Mouse (Mus musculus) stomach, embryonic 15.5 days (tissue): ENCODE measurements around the gene Rab44. TPM values are rescaled to one million over a fixed set of nuclear protein-coding genes. Genes with fewer than 3 reads are reported as not detected.

Experiments used
- ATAC-seq: fragments of 200-750 bp; cut with Nextera tagmentation; 2 replicates; pipeline ENCODE4 v1.8.0; 2017; ENCODE audit warnings: low read depth, moderate number of reproducible peaks, moderate TSS enrichment; ENCODE audit not compliant: insufficient read depth, low FRiP score
- H3K27ac ChIP-seq: fragments of 300-500 bp; sonication (generic); 2 replicates; pipeline ENCODE4 v1.5.1; 2015; ENCODE audit warnings: mild to moderate bottlenecking, inconsistent platforms
- H3K27me3 ChIP-seq: fragments of 300-500 bp; sonication (generic); replicated peaks from 2 replicates; pipeline ENCODE4 v1.6.1; 2015; ENCODE audit warnings: inconsistent platforms
- H3K36me3 ChIP-seq: fragments of 300-500 bp; sonication (generic); 2 replicates; pipeline ENCODE4 v1.6.1; 2015; ENCODE audit warnings: inconsistent platforms
- H3K4me1 ChIP-seq: fragments of 300-500 bp; sonication (generic); 2 replicates; pipeline ENCODE4 v1.6.1; 2015; ENCODE audit warnings: inconsistent platforms
- H3K4me2 ChIP-seq: fragments of 300-500 bp; sonication (generic); 2 replicates; pipeline ENCODE4 v1.6.1; 2015; ENCODE audit warnings: mild to moderate bottlenecking, inconsistent platforms
- H3K4me3 ChIP-seq: fragments of 300-500 bp; sonication (generic); replicated peaks from 2 replicates; pipeline ENCODE4 v1.5.1; 2015; ENCODE audit warnings: inconsistent platforms
- H3K9ac ChIP-seq: fragments of 300-500 bp; sonication (generic); 2 replicates; pipeline ENCODE4 v1.6.1; 2015; ENCODE audit warnings: inconsistent platforms
- H3K9me3 ChIP-seq: fragments of 300-500 bp; sonication (generic); 2 replicates; pipeline ENCODE4 v1.6.1; 2016; ENCODE audit warnings: inconsistent platforms
- WGBS: fragments of 180-500 bp; shearing (Covaris S2); methylation state at CpG from one replicate; pipeline ENCODE4 v1.1.7; 2015; 5-methylcytosine and 5-hydroxymethylcytosine counted together
- polyA plus RNA-seq: library from polyadenylated mRNA; unstranded; fragments of >200 nt; fragmentation: Nextera tagmentation; extraction: Ambion mirVana; gene quantifications from 2 replicates; pipeline ENCODE4 v1.2.1, GENCODE M21; 2015

Gene Rab44
- polyA plus RNA-seq, 1 experiment from 2014 or later: 2.3 TPM

DNA sequence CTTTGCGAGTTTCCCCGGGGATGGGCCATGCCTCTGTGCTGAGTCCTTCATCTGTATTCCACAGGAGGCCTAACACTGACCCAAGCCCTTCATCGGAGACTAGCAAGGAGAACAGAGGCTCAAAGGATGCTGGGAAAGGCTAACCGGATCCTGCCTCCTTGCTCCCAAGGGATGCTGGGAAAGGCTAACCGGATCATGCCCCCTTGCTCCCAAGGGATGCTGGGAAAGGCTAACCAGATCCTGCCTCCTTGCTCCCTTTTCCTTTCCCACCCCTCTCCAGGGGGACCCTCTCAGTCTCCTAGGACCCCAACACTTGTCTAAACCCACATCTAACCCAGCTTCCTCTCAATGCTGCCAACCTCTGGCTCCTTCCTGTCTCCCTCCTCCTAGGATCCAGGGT is 45.4 kb downstream of the Rab44 start:
- Histone ChIP-seq H3K4me1 (peaks cover 22% of the 10 kb centered on the region), H3K36me3 (no peaks in the 10 kb centered on the region), H3K27me3 (no peaks in the 10 kb centered on the region), H3K9ac (no peak overlapping the region), H3K4me2 (no peak overlapping the region), H3K27ac (peak overlapping the region; percentile 35; the same call in 1 of the 2 replicates), H3K4me3 (no peak overlapping the region), H3K9me3 (no peaks in the 10 kb centered on the region)
- 89% methylated on average over 5 of the region's 5 CpGs for WGBS
- no peak for ATAC-seq

DNA sequence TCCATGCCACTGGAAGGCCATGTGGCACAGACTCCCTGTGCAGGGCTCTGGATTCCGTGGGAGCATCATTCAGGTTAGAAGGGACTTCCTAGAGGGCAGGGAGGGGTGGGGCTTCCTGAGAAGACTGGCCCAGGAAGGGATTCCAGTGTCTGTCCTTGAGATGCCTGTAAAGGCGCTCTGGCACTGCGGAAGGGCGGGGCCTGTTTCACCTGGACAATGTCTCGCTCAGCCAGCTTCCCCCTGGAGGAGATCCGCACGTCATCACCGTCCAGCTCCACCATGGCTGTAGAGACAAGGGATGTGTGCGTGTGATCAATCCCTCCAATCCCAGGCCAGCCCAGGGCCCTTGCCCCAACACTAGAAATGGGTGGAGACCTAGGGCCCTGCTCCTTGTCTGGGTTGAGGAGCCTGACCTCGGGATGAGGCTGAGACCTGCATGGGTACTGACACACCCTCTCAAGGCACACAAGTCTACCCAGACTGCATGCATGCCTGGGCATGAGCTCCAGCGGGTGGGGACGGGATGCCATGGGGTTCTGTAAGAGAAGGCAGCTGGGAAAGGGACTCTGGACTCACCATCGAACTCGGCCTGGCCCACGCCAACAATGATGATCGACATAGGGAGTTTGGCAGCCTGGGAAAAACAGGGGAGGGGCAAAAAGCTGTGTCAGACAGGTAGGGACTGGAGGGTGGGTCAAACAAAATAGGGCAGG is 46.0 kb downstream of the Rab44 start:
- Histone ChIP-seq H3K4me3 (no peak overlapping the region), H3K9me3 (no peaks in the 10 kb centered on the region), H3K4me2 (no peak overlapping the region), H3K9ac (no peak overlapping the region), H3K27ac (peak overlapping the region; percentile 35; the same call in 1 of the 2 replicates), H3K36me3 (no peaks in the 10 kb centered on the region), H3K27me3 (no peaks in the 10 kb centered on the region), H3K4me1 (peaks cover 24% of the 10 kb centered on the region)
- whole genome bisulfite sequencing: 82% methylated on average over 16 of the region's 16 CpGs
- ATAC-seq: no peak

DNA sequence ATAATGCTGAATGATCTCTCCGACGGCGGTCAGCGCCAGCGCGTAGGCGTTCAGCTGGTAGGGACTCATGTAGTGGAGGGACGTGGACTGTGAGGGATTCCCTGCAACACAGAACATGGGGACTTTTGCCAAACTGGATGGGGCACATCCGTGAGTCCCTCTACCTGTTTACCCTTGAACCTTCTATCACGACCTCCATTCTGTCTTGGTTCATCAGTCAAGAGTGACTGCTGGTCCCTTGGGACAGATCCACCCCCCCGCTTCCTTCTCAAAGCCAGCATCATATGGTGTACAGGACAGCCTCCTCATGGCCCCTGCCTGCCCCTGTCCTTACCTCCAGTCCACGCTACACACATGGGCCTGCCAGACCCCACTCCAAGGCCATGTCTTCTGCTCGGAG is 48.4 kb downstream of the Rab44 start:
- H3K4me3 ChIP-seq: no peak overlapping the region
- peaks cover 22% of the 10 kb centered on the region for H3K4me1 ChIP-seq
- no peak for ATAC-seq
- H3K9me3 ChIP-seq: no peaks in the 10 kb centered on the region
- no peak overlapping the region for H3K4me2 ChIP-seq
- no peaks in the 10 kb centered on the region for H3K36me3 ChIP-seq
- no peak overlapping the region for H3K9ac ChIP-seq
- H3K27me3 ChIP-seq: no peaks in the 10 kb centered on the region
- no peak overlapping the region for H3K27ac ChIP-seq
- WGBS: 95% methylated on average over 13 of the region's 13 CpGs

DNA sequence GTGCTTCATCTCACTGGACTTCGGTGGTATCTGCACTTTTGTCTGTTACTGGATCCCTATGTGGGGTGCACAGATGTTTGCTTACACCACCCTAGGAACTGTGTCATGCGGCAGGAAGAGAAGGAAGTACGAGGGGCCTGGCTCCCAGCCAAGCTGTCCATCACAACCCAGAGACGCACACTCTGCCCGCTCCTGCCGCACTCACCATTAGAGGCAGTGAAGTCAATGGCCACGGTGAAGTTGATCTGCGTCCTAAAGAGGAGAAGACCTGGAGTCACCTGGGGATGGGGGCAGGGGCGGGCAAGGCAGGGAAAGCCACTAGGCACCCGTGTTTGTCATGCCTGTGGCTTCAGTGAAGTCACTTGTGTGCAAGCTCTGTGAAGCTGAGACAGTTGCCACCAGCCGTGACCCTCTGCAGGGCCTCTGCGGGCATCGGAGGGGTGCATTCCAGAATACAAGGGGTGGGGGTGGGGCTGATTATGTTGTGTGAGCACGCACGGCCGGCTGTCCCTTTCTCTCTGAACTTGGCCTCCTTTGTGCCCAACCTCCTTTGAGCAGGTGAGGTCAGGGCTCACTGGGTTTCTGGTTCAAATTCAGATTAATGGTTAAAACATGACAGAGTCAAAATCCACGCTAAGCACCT is 50.6 kb downstream of the Rab44 start:
- H3K27ac ChIP-seq: 0 out of 2 replicates have a peak overlapping the region, but pooled peaks have one; percentile 72
- no peak overlapping the region for H3K4me3 ChIP-seq
- no peaks in the 10 kb centered on the region for H3K27me3 ChIP-seq
- no peaks in the 10 kb centered on the region for H3K36me3 ChIP-seq
- 15% methylated on average over 17 of the region's 17 CpGs for WGBS
- H3K9ac ChIP-seq: no peak overlapping the region
- H3K9me3 ChIP-seq: no peaks in the 10 kb centered on the region
- peaks cover 22% of the 10 kb centered on the region for H3K4me1 ChIP-seq
- ATAC-seq: peak; percentile 36; the same call in 1 of the 2 replicates
- peak overlapping the region; percentile 6; the same call in 1 of the 2 replicates for H3K4me2 ChIP-seq

DNA sequence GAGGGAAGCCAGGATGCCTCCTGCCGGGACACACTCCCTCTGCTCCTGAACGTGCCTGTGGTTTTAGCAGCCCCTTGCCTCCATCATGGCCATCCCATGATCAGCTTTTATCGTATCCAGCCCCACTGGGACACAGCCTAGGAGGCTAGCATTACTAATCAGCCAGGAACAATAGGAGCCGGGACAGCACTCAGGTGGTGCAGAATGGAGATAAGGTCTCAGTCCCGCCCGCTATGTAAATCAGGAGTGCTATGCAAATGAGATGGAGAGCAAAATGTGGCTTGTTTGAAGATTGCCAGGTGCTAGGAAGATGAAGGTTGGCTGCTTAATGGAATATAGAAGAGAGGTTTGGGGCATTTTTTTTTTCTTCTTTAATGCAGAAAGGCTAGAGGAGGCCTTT is 51.5 kb downstream of the Rab44 start:
- no peak overlapping the region for H3K9ac ChIP-seq
- 38% methylated on average over 6 of the region's 6 CpGs for WGBS
- no peak overlapping the region for H3K4me3 ChIP-seq
- no peaks in the 10 kb centered on the region for H3K9me3 ChIP-seq
- H3K36me3 ChIP-seq: no peaks in the 10 kb centered on the region
- H3K27ac ChIP-seq: peak overlapping the region; percentile 72
- no peaks in the 10 kb centered on the region for H3K27me3 ChIP-seq
- peak overlapping the region; percentile 8; the same call in 1 of the 2 replicates for H3K4me2 ChIP-seq
- ATAC-seq: 0 out of 2 replicates have a peak, but pooled peaks have one; percentile 33
- H3K4me1 ChIP-seq: peaks cover 22% of the 10 kb centered on the region

DNA sequence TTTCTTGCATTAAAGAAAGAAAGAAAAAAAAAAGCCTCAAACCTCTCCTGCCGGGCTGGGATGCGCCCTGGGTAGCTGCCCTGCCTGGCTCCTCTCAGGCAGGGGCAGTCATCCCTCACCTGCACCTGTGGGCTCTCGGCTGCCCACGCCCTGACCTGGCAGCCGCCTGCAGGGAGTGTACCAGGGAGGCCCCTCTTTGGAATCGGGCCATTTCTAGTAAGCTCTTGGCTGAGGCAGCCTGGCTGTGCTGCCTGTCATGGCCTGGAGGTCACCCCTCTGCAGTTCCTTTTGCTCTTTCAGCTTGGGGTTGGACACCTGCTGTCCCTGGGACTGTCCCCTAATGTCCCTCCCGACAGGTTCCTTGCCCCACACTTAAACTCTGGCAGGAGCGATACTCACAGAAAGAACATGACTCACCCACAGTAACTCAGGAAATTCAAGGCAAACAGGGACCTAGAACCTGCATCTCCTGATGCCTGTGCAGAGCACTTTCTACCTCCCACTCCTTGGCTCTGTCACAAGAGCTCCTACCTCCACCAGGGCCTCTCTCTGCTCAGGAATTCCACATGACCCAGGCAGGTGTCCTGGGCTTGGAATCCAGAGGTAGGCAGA is 52.1 kb downstream of the Rab44 start:
- Histone ChIP-seq H3K9ac (no peak overlapping the region), H3K4me2 (peak overlapping the region; percentile 8; the same call in 1 of the 2 replicates), H3K27me3 (no peaks in the 10 kb centered on the region), H3K36me3 (no peaks in the 10 kb centered on the region), H3K9me3 (no peaks in the 10 kb centered on the region), H3K4me1 (peaks cover 22% of the 10 kb centered on the region), H3K4me3 (no peak overlapping the region), H3K27ac (peak overlapping the region; percentile 72)
- ATAC-seq: peak; percentile 11; the same call in 1 of the 2 replicates
- 32% methylated on average over 8 of the region's 8 CpGs for WGBS

DNA sequence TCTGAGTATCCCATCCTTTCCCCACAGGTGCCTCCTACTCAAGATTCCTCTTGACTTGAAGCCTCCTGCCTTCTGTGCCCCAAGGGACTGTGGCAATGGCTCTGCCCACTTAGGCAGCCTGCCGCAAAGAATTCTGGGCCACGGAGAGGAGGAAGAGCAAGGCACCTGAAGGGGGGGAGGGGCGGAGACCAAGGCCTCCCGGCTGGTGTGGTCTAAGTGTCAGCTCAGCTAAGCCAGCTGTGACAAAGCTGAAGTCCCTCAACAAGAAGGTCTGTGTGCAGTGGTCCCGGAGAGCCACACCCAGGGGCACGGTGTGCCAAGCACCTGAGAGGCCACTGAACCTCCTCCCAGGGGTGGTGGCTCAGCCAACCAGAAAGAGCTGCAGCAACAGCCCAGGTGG is 53.4 kb downstream of the Rab44 start:
- 67% methylated on average over 6 of the region's 6 CpGs for WGBS
- no peaks in the 10 kb centered on the region for H3K9me3 ChIP-seq
- H3K4me2 ChIP-seq: no peak overlapping the region
- H3K4me3 ChIP-seq: no peak overlapping the region
- no peaks in the 10 kb centered on the region for H3K27me3 ChIP-seq
- ATAC-seq: no peak
- peaks cover 26% of the 10 kb centered on the region for H3K4me1 ChIP-seq
- 0 out of 2 replicates have a peak overlapping the region, but pooled peaks have one; percentile 35 for H3K27ac ChIP-seq
- no peak overlapping the region for H3K9ac ChIP-seq
- no peaks in the 10 kb centered on the region for H3K36me3 ChIP-seq

DNA sequence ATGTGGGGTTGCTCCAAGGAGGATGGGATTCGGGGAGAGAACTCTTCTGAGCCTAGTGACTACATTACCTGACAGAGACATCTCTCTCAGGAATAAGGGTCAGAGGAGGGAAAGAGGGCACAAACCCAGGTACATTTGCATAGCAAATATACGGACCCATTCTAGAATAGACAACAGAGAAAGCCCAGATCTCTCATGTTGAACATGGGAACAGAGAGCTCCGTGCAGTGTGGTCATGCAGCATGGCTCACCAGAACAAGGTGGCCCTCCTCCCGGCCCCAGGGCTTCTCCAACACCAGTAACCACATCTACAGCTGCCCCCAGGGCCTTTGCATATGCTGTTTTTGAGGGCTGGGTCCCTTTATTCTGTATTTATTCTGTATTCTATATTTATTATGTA is 54.5 kb downstream of the Rab44 start:
- Histone ChIP-seq H3K9me3 (no peaks in the 10 kb centered on the region), H3K4me3 (no peak overlapping the region), H3K9ac (no peak overlapping the region), H3K36me3 (no peaks in the 10 kb centered on the region), H3K27me3 (no peaks in the 10 kb centered on the region), H3K27ac (no peak overlapping the region), H3K4me1 (peaks cover 26% of the 10 kb centered on the region), H3K4me2 (no peak overlapping the region)
- ATAC-seq: no peak
- WGBS: 77% methylated on average over 4 of the region's 4 CpGs

DNA sequence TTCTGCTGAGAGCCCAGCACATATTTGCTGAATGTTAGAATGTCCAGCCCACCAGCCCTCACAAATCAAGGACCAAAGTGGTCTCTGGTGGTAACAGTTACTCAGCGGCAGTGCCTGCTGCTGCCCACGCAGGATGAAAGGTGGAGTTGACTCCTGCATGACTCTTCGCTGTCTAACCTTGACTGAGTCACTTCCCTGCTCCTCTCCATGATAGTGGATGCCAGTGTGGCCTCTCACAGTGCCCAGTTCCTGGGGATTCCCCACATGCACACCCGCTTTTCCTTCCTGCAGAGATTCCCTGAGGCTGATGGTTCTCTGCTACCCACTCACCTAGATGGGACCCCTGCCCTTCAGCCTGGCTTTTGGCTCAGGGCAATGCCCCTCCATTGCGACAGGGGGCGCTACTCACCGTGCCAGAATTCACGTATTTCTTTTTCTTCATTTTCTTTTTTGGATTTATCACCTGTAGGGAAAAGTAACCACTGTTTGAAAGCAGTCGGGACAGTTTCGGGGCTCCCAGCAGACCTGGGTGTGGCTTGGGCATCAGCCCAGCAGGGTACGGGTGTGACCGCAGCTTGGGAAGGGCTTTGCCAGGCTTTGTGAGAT is 55.2 kb downstream of the Rab44 start:
- Histone ChIP-seq H3K36me3 (no peaks in the 10 kb centered on the region), H3K27ac (no peak overlapping the region), H3K4me3 (no peak overlapping the region), H3K4me1 (peaks cover 26% of the 10 kb centered on the region), H3K9me3 (no peaks in the 10 kb centered on the region), H3K27me3 (no peaks in the 10 kb centered on the region), H3K9ac (no peak overlapping the region), H3K4me2 (no peak overlapping the region)
- 70% methylated on average over 12 of the region's 12 CpGs for WGBS
- ATAC-seq: no peak

DNA sequence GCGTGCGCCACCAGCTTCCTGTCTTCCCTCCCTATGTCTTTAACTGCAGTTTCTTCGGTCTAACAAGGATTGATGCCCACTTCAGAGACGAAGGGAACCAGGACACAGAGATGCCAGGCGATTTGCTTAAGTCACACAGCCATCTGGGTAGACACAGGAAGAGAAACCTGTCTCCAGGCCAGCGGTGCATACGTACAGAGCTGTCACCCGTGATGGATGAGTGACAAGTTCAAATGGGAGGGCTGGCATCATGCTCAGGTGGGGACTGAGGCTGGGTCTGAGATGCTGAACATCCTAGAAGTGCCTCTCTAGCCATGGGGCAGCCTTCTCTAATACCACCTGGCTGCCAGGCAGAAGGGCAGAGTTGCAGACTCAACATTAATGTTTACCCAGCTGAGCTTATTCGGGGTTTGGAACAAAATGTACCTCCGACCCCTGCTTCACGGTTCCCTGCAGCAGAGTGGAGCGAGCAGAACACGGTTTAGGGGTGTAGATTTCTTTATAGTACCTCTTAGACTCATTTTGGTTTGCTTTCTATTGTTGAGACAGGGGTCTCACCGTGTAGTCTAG is 56.6 kb downstream of the Rab44 start:
- ATAC-seq: no peak

DNA sequence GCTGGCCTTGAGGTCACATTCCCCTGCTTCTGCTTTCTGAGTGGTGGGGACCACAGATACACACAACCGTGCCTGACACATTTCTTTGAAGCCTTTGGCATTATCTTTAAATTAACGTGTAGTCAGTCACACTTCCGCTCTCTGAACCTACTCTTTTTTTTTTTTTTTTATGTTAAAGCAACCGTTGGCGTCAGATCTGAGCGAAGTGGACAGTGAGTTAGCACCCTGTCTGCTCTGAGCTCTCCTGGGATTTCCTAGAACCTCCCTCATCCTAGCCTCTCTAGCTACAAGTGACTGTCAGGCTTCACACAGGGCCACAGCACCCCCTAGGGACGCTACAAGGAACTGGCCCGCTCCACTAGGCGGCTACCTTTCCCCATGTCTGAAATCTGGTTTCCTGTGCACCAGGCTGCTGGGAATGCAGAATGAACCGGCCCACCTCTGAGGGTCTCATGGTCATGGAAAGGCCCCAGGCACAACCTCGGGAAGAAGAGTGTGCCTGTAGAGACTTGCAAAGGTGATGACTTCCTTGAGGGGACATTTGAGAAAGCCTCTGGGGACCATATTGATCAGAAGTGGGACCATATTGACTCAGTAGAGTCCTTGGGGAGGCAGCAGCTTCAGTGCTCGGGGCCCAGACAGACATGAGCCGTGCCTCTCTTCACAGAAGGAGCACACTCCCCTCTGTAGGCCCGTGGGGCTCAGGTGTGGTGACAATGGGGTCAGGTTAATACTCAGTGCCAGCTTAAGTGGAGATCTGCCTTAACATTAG is 57.2 kb downstream of the Rab44 start:
- 16% methylated on average over 14 of the region's 14 CpGs for WGBS
- ATAC-seq: peak; percentile 51; the same call in 1 of the 2 replicates
- Histone ChIP-seq H3K27me3 (no peaks in the 10 kb centered on the region), H3K9ac (no peak overlapping the region), H3K9me3 (no peaks in the 10 kb centered on the region), H3K4me1 (peaks cover 6% of the 10 kb centered on the region; the same call in 1 of the 2 replicates), H3K4me2 (no peak overlapping the region), H3K36me3 (no peaks in the 10 kb centered on the region), H3K27ac (no peak overlapping the region), H3K4me3 (no peak overlapping the region)

More for the DNA sequence above, 56.6 kb downstream of the Rab44 start:
- Histone ChIP-seq H3K4me1 (peaks cover 12% of the 10 kb centered on the region), H3K9ac (no peak overlapping the region), H3K9me3 (no peaks in the 10 kb centered on the region), H3K27me3 (no peaks in the 10 kb centered on the region), H3K36me3 (no peaks in the 10 kb centered on the region), H3K27ac (no peak overlapping the region), H3K4me3 (no peak overlapping the region), H3K4me2 (no peak overlapping the region)
- 62% methylated on average over 14 of the region's 14 CpGs for WGBS
